Mouse (Mus musculus) macrophage (primary cell): ENCODE data around the gene Commd4. TPM values are rescaled to one million over a fixed set of nuclear protein-coding genes. Genes with fewer than 3 reads are reported as not detected.

ENCODE experiments used
- H3K27ac ChIP-seq: fragments of 350-480 bp; formaldehyde crosslinking; 2 replicates; pipeline ENCODE4 v1.9.0; 2021
- H3K36me3 ChIP-seq: fragments of 350-480 bp; formaldehyde crosslinking; 2 replicates; pipeline ENCODE4 v1.9.0; 2021; ENCODE audit errors: inconsistent target
- H3K4me3 ChIP-seq: fragments of 350-480 bp; formaldehyde crosslinking; 2 replicates; pipeline ENCODE4 v1.9.0; 2021; ENCODE audit errors: inconsistent target
- H3K79me2 ChIP-seq: fragments of 350-480 bp; formaldehyde crosslinking; 2 replicates; pipeline ENCODE4 v1.9.0; 2021; ENCODE audit errors: inconsistent target
- WGBS: methylation state at CpG from one replicate; pipeline ENCODE4 v1.1.7; 2026; ENCODE audit warnings: inconsistent platforms; ENCODE audit not compliant: missing documents; 5-methylcytosine and 5-hydroxymethylcytosine counted together
- polyA plus RNA-seq: library from polyadenylated mRNA; stranded (reverse); fragments of 250-400 nt; gene quantifications from 3 replicates; pipeline ENCODE4 v1.2.4, GENCODE M21; 2018; ENCODE audit warnings: inconsistent platforms

Gene Commd4
- polyA plus RNA-seq, 1 experiment from 2014 or later, result 45.0 TPM

GRCm38 (mm10) chr9:57130577-57131433 lies 27.3 kb downstream of the Commd4 start, which contains the start of gene Man2c1:
TSS of gene Man2c1 (plus strand) at chr9:57130690.
- 1% methylated on average over 58 of the region's 58 CpGs for WGBS
- peaks cover 46% of the 10 kb centered on the region for H3K36me3 ChIP-seq

GRCm38 (mm10) chr9:57129641-57130040 lies 28.5 kb downstream of the Commd4 start:
- Histone ChIP-seq H3K4me3 (peak overlapping the region; percentile 57), H3K36me3 (peaks cover 34% of the 10 kb centered on the region), H3K27ac (no peak overlapping the region), H3K79me2 (peaks cover 39% of the 10 kb centered on the region)

More at GRCm38 (mm10) chr9:57130577-57131433, 27.3 kb downstream of the Commd4 start, which contains the start of gene Man2c1:
- Histone ChIP-seq H3K4me3 (peak within 1 kb of the TSS; percentile 57), H3K27ac (peak within 1 kb of the TSS; percentile 66), H3K79me2 (peaks cover 39% of the 10 kb centered on the region)

- Histone ChIP-seq H3K36me3 (peaks cover 83% of the 10 kb centered on the region), H3K79me2 (no peaks in the 10 kb centered on the region), H3K27ac (no peak overlapping the region), H3K4me3 (no peak overlapping the region)
- 98% methylated on average over 13 of the region's 13 CpGs for WGBS
Measured at GRCm38 (mm10) chr9:57117261-57117755, 40.8 kb downstream of the Commd4 start.

Other genes with a start within 250 kb of the Commd4 start
- 6.7 to 10.5 TPM (median 9.2 TPM) in 3 replicates for gene Snx33, start 230.0 kb downstream of the Commd4 start, polyA plus RNA-seq
- 8.7 to 43.8 TPM (median 38.4 TPM) in 3 replicates for gene Imp3, start 220.9 kb downstream of the Commd4 start, polyA plus RNA-seq
- gene Snupn, start 207.5 kb downstream of the Commd4 start, polyA plus RNA-seq, result 5.8 to 9.0 TPM (median 7.9 TPM) in 3 replicates
- gene Ptpn9, start 163.4 kb downstream of the Commd4 start, polyA plus RNA-seq, result 12.0 to 23.0 TPM (median 12.3 TPM) in 3 replicates
- gene Sin3a, start 86.3 kb downstream of the Commd4 start, polyA plus RNA-seq, result 23.9 to 29.7 TPM (median 29.7 TPM) in 3 replicates
- gene Man2c1, start 27.6 kb downstream of the Commd4 start, polyA plus RNA-seq, result 26.9 to 46.4 TPM (median 35.9 TPM) in 3 replicates
- 3.3 to 8.3 TPM (median 5.6 TPM) in 3 replicates for gene Neil1, start 10.0 kb downstream of the Commd4 start, polyA plus RNA-seq
- not detected in 3 replicates for gene Trcg1, start 78.2 kb upstream of the Commd4 start, polyA plus RNA-seq
- gene 1700017B05Rik, start 104.3 kb upstream of the Commd4 start, polyA plus RNA-seq, result 20.1 to 60.1 TPM (median 39.1 TPM) in 3 replicates